Mouse (Mus musculus): Measurements from ENCODE around the gene Prkcq. TPM values are rescaled to one million over a fixed set of nuclear protein-coding genes. Genes with fewer than 3 reads are reported as not detected.
A peak's percentile ranks its signal among the peaks of the same experiment; 100 is the strongest.

The Prkcq gene
- total RNA-seq, 1 experiment from 2014 or later, result 29.6 TPM

DNA sequence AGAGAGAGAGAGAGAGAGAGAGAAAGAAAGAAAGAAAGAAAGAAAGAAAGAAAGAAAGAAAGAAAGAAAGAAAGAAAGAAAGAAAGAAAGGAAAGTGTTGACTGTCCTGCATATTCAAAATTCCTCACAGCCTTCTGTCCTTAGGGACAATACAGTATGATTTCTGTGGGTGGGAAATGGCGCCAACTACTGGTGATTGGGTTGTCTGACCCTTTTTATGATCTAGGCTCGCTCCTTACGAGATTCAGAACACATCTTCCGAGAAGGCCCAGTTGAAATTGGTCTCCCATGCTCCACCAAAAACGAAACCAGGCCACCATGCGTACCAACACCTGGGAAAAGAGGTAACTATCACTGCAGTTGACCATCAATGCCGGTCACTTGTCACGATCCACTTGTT lies 82.0 kb downstream of the Prkcq start:
- ATAC-seq (replicated peaks in 1 of 2; ENCODE audit: insufficient read depth in 1 of 2, low FRiP score in 2 of 2, low TSS enrichment in 1 of 2, low read depth in 1 of 2, poor library complexity in 2 of 2, severe bottlenecking in 2 of 2), result peak; percentile 59 to 71

DNA sequence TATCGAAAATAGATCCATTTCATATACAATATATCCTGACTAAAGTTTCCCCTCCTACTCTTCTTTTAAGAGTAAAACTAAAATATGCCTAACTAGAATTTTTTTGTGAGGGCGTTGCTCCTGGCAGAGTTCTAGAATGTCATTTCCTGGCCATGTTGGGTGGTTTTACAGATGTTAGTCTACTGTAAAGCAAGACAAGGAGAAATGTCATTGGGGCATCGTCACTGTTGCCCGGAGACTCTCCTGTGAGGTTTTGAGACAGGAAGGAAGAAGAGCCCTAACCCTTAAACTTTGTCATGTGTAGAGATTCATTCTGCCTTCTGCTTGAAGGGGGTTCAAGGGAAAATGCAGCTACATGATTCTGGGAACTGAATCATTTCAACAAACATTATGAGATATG lies 82.5 kb downstream of the Prkcq start:
- no peak for ATAC-seq (replicated peaks in 1 of 2; ENCODE audit: insufficient read depth in 1 of 2, low FRiP score in 2 of 2, low TSS enrichment in 1 of 2, low read depth in 1 of 2, poor library complexity in 2 of 2, severe bottlenecking in 2 of 2)

DNA sequence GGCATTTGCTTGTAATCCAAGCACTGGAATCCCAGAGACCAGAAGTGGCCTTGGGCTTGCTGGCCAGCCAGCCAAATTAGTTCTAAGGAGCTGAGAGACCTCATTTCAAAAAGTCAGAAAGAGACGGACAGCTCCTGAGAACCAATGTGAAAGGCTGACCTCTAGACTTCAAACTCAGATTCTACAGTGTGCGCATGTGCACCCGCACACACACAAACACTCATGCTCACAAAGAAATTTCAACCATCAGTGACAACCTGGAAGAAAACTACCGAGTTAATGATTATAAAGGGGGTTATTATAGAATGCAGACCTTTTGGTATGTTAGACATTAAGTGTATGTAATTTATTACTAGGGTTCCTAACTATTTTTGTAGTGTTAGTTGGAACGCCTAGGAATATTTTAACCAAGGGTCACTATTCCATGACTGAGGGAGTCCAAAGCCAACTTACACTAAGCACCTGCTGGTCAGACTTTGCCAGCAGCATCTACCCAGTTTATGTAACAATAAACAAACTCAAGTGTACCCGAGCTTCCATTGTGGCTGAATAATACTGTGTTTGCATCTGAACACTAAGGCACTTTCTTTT lies 85.4 kb downstream of the Prkcq start:
- ATAC-seq (replicated peaks in 1 of 2; ENCODE audit: insufficient read depth in 1 of 2, low FRiP score in 2 of 2, low TSS enrichment in 1 of 2, low read depth in 1 of 2, poor library complexity in 2 of 2, severe bottlenecking in 2 of 2), result no peak

DNA sequence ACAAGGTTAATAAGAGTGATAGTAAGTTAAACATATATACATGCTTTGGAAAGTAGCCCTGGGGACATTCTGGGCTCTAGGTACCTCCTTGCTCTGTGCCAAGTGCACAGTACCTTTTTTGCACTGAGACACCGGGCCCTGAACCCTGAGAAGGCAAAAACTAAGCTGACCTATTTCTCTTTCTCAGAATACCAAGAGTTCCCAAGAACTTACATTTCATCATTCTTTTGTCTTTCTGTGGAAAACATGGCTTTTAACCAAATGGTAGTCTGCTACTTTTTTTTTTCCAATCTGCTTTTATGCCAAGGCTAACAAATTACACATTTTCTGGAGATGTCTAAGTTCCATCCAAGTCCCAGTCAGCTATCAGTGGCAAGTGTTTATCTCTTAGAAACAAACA lies 86.3 kb downstream of the Prkcq start:
- ATAC-seq (replicated peaks in 1 of 2; ENCODE audit: insufficient read depth in 1 of 2, low FRiP score in 2 of 2, low TSS enrichment in 1 of 2, low read depth in 1 of 2, poor library complexity in 2 of 2, severe bottlenecking in 2 of 2), result no peak

DNA sequence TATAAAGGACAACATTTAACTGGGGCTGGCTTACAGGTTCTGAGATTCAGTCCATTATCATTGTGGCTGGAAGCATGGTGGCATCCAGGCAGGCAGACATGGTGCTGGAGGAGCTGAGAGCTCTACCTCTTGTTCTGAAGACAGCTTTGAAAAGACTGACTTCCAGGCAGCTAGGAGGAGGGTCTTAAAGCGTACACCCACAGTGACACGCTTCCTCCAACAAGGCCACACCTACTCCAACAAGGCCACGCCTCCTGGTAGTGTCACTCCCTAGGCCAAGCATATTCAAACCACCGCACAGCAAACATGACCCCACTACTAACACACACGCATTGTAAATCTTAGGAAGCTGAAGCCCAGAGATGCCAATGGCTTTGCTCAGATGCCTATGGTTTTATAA lies 87.5 kb downstream of the Prkcq start:
- no peak for ATAC-seq (replicated peaks in 1 of 2; ENCODE audit: insufficient read depth in 1 of 2, low FRiP score in 2 of 2, low TSS enrichment in 1 of 2, low read depth in 1 of 2, poor library complexity in 2 of 2, severe bottlenecking in 2 of 2)

DNA sequence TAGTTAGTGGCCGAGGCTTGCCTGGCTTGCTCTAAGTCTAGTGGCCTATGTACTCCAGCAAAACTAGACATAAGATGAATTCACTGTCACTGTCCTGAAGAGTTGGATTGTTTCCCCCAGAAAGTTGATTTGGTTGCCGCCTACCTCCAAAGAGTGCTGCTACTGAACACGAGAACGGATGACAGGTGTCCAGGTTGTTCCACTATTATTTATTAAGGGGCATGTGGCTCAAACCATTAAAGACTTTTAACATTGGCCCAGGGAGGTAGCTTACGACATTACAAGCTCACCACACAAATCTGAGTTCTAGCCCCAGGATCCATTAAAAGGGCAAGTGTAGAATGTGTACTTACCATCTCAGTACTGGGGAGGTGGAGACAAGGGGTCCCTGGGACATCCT lies 92.9 kb downstream of the Prkcq start:
- no peak for ATAC-seq (replicated peaks in 1 of 2; ENCODE audit: insufficient read depth in 1 of 2, low FRiP score in 2 of 2, low TSS enrichment in 1 of 2, low read depth in 1 of 2, poor library complexity in 2 of 2, severe bottlenecking in 2 of 2)

DNA sequence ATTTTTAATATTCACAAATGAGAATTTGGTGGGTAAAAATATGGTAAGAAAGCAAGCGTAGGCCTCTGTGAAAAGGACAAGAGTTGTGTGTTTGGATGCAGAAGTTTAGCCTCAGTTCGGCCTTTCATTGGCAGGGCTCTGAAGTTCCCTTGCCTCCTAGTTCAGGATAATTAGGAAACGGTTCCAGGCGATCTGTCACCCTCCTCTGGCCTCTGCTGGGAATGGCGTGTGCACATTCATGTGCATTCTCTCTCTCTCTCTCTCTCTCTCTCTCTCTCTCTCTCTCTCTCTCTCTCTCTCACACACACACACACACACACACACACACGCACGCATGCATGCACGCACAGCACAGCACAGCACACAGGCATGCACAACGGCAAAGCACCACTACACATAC lies 93.5 kb downstream of the Prkcq start:
- ATAC-seq (replicated peaks in 1 of 2; ENCODE audit: insufficient read depth in 1 of 2, low FRiP score in 2 of 2, low TSS enrichment in 1 of 2, low read depth in 1 of 2, poor library complexity in 2 of 2, severe bottlenecking in 2 of 2), result no peak

DNA sequence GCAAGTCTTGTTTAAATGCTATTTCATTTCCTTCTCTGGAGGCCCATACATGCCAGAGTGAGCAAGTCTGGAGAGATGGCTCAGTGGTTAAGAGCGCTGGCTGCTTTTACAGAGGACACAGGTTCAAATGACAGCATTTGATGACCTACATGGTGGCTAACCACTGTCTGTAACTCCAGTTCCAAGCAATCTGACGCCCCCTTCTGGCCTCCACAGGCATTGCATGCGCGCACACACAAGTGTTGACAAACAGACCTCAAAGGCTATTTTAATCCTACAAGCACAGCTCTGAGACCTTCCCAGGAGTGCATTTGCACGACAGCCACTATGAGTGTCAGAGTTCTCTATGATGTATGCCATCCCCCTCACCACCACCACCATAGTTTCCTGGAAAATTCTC lies 94.4 kb downstream of the Prkcq start:
- no peak for ATAC-seq (replicated peaks in 1 of 2; ENCODE audit: insufficient read depth in 1 of 2, low FRiP score in 2 of 2, low TSS enrichment in 1 of 2, low read depth in 1 of 2, poor library complexity in 2 of 2, severe bottlenecking in 2 of 2)

DNA sequence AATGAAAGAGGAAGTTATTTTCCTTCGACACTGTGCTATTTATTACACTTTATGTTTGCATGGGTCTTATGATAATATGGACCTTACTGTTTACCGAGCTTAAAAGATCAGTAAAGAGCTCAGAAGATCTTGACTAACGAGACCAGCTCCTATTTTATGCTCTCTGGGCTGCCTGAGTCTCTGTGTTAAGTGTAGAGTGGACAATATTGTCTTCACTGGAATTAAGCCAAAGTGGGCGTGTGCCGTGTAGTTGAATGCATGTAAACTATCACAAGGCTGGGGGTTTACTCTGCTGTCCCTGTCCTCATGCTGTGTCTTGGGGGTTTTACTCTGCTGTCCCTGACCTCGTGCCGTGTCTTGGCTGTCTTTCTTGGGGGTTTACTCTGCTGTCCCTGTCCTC lies 107.1 kb downstream of the Prkcq start:
- no peak for ATAC-seq (replicated peaks in 1 of 2; ENCODE audit: insufficient read depth in 1 of 2, low FRiP score in 2 of 2, low TSS enrichment in 1 of 2, low read depth in 1 of 2, poor library complexity in 2 of 2, severe bottlenecking in 2 of 2)

DNA sequence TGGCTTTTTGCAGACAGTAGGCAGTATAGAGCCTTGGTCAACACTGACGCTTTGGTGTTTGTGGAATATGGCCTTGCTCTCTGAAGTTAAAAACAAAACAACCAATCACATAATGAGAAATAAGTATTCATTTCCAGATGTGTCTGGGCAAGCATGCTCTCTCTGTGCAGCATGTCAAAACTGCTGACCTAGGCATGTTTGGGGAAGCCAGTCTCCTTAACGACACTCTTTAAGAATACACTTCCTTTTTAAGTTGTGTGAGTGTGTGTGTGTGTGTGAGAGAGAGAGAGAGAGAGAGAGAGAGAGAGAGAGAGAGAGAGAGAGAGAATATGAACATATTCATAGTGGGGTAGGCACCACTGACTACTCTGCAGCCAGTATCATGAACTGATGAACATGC lies 108.3 kb downstream of the Prkcq start:
- ATAC-seq (replicated peaks in 1 of 2; ENCODE audit: insufficient read depth in 1 of 2, low FRiP score in 2 of 2, low TSS enrichment in 1 of 2, low read depth in 1 of 2, poor library complexity in 2 of 2, severe bottlenecking in 2 of 2), result no peak

DNA sequence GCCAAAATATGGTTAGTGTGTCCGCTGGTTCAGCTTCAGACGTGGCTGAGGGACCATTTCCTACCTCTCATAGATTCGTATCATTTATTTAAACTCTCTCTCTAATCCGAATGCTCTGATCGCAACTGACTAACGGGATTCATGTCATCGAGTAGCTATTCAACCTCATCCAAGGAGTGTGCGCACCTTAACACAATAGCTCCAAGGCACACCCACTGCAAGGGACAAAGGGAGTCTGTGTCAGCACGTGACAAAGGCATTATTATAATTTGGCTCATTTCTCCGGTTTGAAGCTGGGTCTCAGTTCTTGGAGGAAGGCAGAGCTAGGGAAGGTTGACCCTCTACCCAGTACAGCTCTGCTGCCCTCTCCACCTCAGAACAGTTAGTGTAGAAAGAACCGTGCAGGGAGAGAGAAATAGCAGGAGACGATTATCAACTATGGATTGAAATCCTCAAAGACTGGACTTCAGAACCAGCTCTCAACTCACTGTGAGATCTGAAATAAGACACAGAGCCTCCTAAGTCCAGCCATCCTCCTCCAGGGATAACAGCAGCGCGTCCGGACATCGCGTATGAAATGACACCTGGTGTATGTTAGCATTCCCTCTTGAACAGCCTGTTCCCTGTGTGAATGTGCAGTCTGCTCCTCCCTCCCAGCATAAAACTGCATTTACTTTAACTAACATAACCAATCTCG lies 116.1 kb downstream of the Prkcq start:
- ATAC-seq (replicated peaks in 1 of 2; ENCODE audit: insufficient read depth in 1 of 2, low FRiP score in 2 of 2, low TSS enrichment in 1 of 2, low read depth in 1 of 2, poor library complexity in 2 of 2, severe bottlenecking in 2 of 2), result no peak

DNA sequence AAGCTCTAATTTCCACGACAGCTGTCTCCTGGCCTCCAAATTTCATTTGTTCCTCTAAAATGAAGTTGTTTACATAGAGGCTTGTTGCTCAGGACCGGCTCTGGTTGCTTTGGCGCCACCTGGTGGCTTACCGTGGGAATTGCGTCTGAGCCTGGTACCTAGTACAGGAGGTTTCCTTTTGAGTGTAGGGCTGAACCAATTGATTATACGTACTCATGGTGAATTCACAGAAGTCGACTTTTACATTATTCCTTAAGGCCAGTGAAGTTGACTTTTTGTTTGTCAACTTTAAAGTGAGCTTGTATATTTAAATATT lies 116.6 kb downstream of the Prkcq start:
- peak; percentile 85 to 93 for ATAC-seq (replicated peaks in 1 of 2; ENCODE audit: insufficient read depth in 1 of 2, low FRiP score in 2 of 2, low TSS enrichment in 1 of 2, low read depth in 1 of 2, poor library complexity in 2 of 2, severe bottlenecking in 2 of 2)

DNA sequence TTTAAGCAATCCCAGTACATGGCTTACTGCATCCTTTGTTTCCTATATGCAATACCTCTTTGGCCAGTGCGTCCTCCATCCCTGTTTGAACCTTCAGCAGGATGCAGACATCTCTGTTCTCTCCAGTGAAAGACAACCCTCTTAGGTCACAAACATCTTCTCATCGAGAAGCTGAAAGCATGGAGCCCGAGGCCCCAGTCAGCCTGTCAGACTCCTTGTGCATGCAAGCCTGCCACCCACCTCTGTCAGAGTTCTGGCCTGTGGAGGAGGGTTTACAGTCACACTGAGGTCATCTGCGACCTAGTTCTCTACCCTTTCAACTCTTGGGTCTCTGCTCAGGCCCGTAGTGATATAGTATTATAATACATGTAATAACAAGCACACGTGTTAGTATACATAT lies 119.0 kb downstream of the Prkcq start:
- ATAC-seq (replicated peaks in 1 of 2; ENCODE audit: insufficient read depth in 1 of 2, low FRiP score in 2 of 2, low TSS enrichment in 1 of 2, low read depth in 1 of 2, poor library complexity in 2 of 2, severe bottlenecking in 2 of 2), result no peak

DNA sequence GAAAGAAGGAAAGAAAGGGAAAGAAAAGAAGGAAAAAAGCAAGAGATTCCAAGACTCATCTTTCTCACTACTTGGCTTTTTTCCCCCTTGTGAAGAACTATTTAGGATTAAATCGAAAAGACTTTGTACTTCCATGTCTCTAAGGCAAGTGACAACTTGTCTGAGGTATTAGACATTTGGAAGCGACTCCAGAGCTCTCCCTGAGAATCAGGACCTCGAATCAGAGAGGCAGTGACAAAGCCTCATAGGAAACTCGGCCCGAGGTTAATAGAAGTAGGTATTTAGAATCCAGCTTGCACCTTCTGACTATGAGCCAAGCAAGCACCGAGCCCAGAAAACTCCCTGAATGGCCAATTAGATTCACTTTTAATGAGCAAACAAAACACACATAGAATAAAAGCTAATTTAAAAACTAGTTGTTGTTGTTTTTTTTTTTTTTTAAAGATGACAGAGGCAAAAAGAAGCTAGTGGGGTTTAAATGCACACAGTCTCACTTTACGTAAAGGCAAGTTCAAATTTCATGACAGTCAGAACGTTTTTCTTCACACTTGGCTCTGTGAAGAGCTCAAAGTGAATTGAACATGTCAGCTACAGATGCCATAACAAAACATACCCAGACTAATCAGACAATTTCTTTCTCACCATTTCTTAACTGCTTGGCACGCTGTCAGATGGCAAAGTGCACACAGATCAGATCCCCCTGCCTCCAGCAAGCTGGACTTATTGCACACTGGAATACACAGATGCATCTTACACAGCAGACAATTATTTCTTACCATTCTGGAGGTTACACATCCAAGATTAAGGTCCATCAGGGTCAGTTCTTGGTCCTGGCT lies 119.9 kb downstream of the Prkcq start:
- no peak for ATAC-seq (replicated peaks in 1 of 2; ENCODE audit: insufficient read depth in 1 of 2, low FRiP score in 2 of 2, low TSS enrichment in 1 of 2, low read depth in 1 of 2, poor library complexity in 2 of 2, severe bottlenecking in 2 of 2)

DNA sequence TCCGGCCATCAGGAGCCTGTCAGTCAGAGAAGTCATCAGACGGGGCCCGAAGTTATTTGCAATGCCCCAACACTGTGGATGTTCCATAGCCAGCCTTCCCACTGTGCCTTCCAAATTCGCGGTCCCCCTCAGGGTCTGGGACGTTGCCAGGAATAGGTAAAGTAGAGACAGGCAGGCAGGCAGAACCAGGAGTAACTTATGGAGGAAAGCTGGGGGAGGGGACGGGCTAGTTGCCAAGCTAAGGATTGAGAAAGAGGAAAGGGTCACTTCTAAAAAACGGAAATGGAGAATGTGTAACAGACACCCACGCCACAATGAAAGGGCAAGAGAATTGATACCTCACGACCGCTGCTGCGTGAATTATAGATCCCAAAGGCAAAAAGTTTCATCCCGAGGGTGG lies 121.2 kb downstream of the Prkcq start:
- no peak for ATAC-seq (replicated peaks in 1 of 2; ENCODE audit: insufficient read depth in 1 of 2, low FRiP score in 2 of 2, low TSS enrichment in 1 of 2, low read depth in 1 of 2, poor library complexity in 2 of 2, severe bottlenecking in 2 of 2)

DNA sequence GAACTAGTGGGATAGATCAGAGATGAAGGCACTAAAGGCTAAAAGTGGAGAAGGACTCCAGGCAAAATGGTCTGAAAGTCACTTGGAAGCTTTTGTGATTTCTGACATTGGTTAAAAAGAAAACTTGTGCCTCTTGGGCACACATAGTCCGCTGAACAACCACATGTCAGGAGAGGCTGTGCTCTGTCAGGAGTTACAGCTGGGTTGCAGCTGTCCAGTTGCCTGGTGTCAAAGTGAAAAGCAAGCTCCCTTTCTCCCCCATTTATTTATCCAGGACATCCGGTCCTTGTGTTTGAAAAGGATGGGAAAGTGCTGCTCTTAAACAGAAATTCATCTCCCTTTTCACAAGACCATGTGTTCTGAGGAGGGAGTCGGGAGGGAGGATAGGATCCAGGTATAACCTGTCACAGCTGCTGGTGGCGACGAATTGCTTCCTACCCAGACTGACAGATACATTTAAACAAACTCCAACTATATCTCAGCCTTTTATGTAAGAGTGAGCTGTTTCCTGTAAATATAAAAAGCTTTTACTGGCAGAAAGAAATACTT lies 122.8 kb downstream of the Prkcq start:
- no peak for ATAC-seq (replicated peaks in 1 of 2; ENCODE audit: insufficient read depth in 1 of 2, low FRiP score in 2 of 2, low TSS enrichment in 1 of 2, low read depth in 1 of 2, poor library complexity in 2 of 2, severe bottlenecking in 2 of 2)

DNA sequence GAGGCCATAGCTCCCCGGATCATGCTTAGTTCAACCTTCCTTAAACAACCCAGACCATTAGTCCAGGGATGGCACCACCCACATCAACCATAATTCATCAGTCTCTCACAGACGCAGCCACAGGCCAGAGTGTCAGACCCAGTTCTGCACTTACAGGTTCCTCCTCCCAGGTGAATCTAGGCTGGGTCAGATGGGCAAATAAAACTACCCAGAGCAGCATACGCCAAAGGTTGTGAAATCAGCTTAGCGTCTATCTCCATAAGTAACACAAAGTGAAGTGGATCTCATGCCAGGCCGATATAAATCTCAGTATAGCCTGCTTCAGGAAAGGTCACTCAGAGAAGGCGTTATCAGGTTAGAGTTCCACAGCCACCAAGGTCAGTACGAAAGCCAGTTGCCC lies 126.9 kb downstream of the Prkcq start:
- ATAC-seq (replicated peaks in 1 of 2; ENCODE audit: insufficient read depth in 1 of 2, low FRiP score in 2 of 2, low TSS enrichment in 1 of 2, low read depth in 1 of 2, poor library complexity in 2 of 2, severe bottlenecking in 2 of 2), result no peak

DNA sequence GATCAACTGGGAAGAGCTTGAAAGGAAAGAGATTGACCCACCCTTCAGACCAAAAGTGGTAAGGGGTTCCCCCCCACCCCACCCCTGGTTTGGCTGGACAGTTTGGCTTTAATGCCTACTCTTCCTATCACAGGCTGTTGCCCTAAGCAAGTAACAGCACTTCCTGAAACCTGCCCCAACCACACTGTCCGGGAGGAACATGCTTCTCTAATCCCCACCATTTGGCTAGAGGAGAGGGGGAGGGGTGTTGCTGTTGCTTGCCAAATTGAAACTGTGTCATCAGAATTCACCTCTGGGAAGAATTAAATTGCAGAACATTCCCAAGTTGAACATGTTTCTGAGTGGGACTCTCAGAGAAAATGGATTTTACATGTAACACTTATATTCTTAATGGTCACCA lies 127.5 kb downstream of the Prkcq start:
- no peak for ATAC-seq (replicated peaks in 1 of 2; ENCODE audit: insufficient read depth in 1 of 2, low FRiP score in 2 of 2, low TSS enrichment in 1 of 2, low read depth in 1 of 2, poor library complexity in 2 of 2, severe bottlenecking in 2 of 2)

Measured in hematopoietic stem cell, adult 5-6 weeks (primary cell).